Mouse (Mus musculus) G1E (cell line): ENCODE data around the gene Tet1. TPM values are rescaled to one million over a fixed set of nuclear protein-coding genes. Genes with fewer than 3 reads are reported as not detected.

ENCODE experiments used
- ATAC-seq: 2 replicates; pipeline ENCODE4 v1.8.0; 2016; ENCODE audit warnings: mild to moderate bottlenecking; ENCODE audit not compliant: insufficient number of reproducible peaks, poor library complexity, low FRiP score, severe bottlenecking; ENCODE audit errors: extremely low read depth
- DNase-seq: peaks from one replicate; pipeline ENCODE4 v3.0.0; 2012; ENCODE audit warnings: low spot score
- H3K27me3 ChIP-seq: 2 replicates; pipeline ENCODE4 v1.6.1; 2012; ENCODE audit warnings: mild to moderate bottlenecking, low read length, inconsistent platforms; ENCODE audit not compliant: insufficient read depth
- H3K36me3 ChIP-seq: replicated peaks from 2 replicates; pipeline ENCODE3; 2012; ENCODE audit warnings: mild to moderate bottlenecking, inconsistent platforms
- H3K4me1 ChIP-seq: 2 replicates; pipeline ENCODE4 v1.6.1; 2012; ENCODE audit warnings: low read depth, low read length, inconsistent platforms, mixed read lengths; ENCODE audit not compliant: insufficient read depth
- H3K4me3 ChIP-seq: 2 replicates; pipeline ENCODE4 v1.5.1; 2012; ENCODE audit warnings: low read depth, mild to moderate bottlenecking, inconsistent platforms, low read length, moderate library complexity, mixed read lengths
- H3K9me3 ChIP-seq: replicated peaks from 2 replicates; pipeline ENCODE4 v1.6.1; 2012; ENCODE audit warnings: inconsistent platforms
- CTCF ChIP-seq: IDR thresholded peaks from 2 replicates; pipeline ENCODE4 v1.5.1; 2012; ENCODE audit warnings: low read depth, low read length, inconsistent platforms, mixed read lengths
- GATA1 ChIP-seq: IDR thresholded peaks from 2 replicates; pipeline ENCODE4 v1.6.1; 2012; ENCODE audit warnings: borderline replicate concordance, low read length, inconsistent platforms, mixed read lengths
- GATA2 ChIP-seq: IDR thresholded peaks from 2 replicates; pipeline ENCODE4 v1.6.1; 2012; ENCODE audit warnings: low read depth, low read length, inconsistent platforms, borderline replicate concordance
- POLR2AphosphoS5 ChIP-seq: IDR thresholded peaks from 2 replicates; pipeline ENCODE4 v1.6.1; 2012; ENCODE audit warnings: low read depth, low read length, inconsistent platforms; ENCODE audit not compliant: insufficient replicate concordance
- TAL1 ChIP-seq: conservative IDR thresholded peaks from 2 replicates; pipeline ENCODE4 v1.6.1; 2012; ENCODE audit warnings: low read depth, low read length, inconsistent platforms, mixed read lengths
- polyA plus RNA-seq: library from polyadenylated mRNA; stranded (reverse); fragments of >175 nt; gene quantifications from 2 replicates; pipeline ENCODE4 v1.2.3, GENCODE M21; 2012
- total RNA-seq, 2 experiments: library from RNA; stranded (forward) in 1 of 2; stranded (reverse) in 1 of 2; fragments of 200-1000 nt in 1 of 2; fragments of >200 nt in 1 of 2; fragmentation: Nextera tagmentation in 1 of 2; gene quantifications; 2 replicates each; pipeline ENCODE4 v1.2.3; 2014 to 2017

Gene Tet1
- total and polyA plus RNA-seq, 3 experiments, result 0.44 TPM; not detected in 2

DNA sequence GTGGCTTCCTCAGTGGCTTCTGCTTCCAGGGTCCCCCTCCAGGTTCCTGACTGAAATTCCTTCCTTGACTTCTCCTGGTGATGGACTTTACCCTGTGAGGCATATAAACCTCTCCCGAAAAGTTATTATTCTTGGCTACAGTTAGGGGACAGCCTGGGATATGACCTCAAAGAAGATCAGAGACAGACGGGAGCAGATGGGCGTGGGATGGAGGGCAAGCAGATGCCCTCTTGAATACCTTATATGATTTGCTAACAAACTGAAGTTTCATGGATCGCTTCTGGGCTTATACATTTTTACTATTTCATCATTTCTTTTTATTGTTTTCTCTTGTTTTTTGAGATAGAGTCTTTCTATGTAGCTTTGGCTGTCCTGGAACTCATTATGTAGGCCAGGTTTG, 33.2 kb downstream of the Tet1 start:
- TF ChIP-seq CTCF (no peak), TAL1 (no peak), GATA2 (no peak), POLR2AphosphoS5 (no peak), GATA1 (no peak)
- no peaks in the 10 kb centered on the region for H3K36me3 ChIP-seq
- no peak overlapping the region for H3K4me3 ChIP-seq
- H3K27me3 ChIP-seq, result no peaks in the 10 kb centered on the region
- no peaks in the 10 kb centered on the region for H3K4me1 ChIP-seq
- DNase-seq (no peak), ATAC-seq (no peak)
- H3K9me3 ChIP-seq, result no peaks in the 10 kb centered on the region

DNA sequence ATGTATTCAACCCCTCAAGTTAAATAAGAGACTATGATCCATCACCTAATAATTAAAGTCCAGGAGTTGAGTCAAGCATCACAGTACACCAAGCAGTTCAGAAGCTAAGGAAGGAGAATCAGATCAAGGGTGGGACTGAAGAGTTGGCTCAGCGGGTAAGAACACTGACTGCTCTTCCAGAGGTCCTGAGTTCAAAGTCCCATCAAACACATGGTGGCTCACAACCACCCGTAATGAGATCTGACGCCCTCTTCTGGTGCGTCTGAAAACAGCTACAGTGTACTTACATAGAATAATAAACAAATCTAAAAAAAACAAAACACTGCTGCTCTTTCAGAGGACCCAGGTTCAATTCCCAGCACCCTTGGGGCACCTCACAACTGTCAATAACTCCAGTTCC, 34.0 kb downstream of the Tet1 start:
- Histone ChIP-seq H3K9me3 (no peaks in the 10 kb centered on the region), H3K36me3 (no peaks in the 10 kb centered on the region), H3K4me1 (no peaks in the 10 kb centered on the region), H3K27me3 (no peaks in the 10 kb centered on the region), H3K4me3 (no peak overlapping the region)
- ATAC-seq (no peak), DNase-seq (no peak)
- TF ChIP-seq GATA1, result no peak
- TF ChIP-seq TAL1, result no peak
- TF ChIP-seq POLR2AphosphoS5, result no peak
- TF ChIP-seq GATA2, result no peak

DNA sequence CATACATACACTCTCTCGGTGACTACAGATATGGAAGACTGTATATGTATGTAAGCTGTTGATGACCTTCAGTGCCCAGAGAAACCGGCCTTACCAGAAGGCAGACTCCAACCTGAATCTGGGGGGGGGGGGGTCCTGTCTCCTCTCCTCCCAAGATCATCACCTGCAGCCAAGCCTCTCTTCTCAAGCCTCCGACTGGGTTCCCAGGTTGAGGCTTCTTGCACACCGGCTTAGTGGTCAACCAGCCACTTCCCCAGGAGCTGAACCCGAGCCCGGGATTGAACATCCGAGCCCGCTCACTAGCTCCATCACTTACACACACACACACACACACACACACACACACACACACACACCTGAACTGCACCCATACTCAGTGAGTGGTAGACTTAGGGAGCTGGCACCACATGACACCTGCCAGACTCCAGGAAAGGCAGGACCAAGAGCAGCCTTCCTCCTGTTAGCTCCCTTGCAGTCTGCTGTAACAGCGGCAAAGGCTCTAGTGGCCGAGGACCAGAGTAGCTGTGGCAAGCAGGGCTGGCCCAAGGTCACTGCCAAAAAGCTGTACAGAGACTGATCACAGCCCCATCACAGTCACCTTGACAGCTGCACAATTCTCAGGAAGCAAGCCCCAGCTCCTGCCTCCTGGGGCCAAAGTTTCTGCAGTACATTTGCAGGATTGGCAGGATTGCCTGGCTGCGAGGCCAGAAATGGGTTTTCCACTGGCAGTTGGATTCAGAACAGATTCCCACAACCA, 42.6 kb downstream of the Tet1 start:
- ATAC-seq, result no peak
- Histone ChIP-seq H3K4me1 (no peaks in the 10 kb centered on the region), H3K27me3 (peaks cover 19% of the 10 kb centered on the region), H3K4me3 (no peak overlapping the region), H3K9me3 (no peaks in the 10 kb centered on the region), H3K36me3 (no peaks in the 10 kb centered on the region)
- TF ChIP-seq CTCF (no peak), TAL1 (no peak), POLR2AphosphoS5 (no peak), GATA1 (no peak), GATA2 (no peak)
- DNase-seq, result no peak

DNA sequence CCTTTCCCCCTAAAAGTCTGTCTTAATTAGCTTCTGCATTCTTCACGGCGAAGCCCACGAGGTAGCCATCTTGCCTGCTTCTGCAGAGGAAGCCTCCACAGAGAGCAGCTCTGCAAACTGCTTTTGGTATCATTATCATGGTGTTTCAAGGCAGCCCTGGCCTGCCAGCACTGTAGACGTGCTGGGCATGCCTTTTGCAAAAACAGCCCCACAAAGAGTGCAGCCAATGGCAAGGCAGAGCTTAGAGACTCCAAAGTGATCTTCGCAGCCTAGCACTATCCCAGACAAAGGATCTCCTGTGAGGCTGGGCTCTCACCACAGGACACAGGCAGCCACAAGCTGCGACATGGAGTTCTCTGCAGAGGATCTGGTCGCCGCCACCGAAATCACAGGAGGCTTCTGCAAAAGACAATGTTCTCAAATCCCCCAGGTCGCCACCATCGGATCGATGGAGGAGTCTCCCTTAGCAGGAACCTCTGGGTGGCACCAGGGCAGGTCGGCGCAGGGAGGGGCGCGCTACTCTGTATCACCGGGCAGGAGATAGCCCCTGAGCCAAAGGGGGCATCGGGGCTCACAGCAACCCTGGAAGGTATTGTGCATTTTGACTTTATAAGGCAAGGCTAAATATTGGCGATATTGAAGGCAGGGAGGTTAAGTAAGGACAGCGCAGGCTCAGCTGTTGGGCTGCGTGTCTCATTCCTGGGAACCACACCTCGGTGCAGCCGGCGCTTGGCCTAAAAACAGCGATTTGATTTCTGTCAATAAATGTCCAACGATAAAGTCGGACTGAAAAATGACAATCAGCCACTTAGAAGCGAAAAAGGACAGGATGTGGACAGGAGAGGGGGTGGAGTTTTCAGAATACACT, 43.4 kb downstream of the Tet1 start:
- H3K4me3 ChIP-seq, result no peak overlapping the region
- no peaks in the 10 kb centered on the region for H3K4me1 ChIP-seq
- H3K9me3 ChIP-seq, result no peaks in the 10 kb centered on the region
- H3K27me3 ChIP-seq, result peaks cover 19% of the 10 kb centered on the region
- H3K36me3 ChIP-seq, result no peaks in the 10 kb centered on the region
- TF ChIP-seq GATA1, result no peak
- TF ChIP-seq POLR2AphosphoS5, result no peak
- no peak for TF ChIP-seq CTCF
- no peak for TF ChIP-seq GATA2
- TF ChIP-seq TAL1, result no peak
- ATAC-seq (no peak), DNase-seq (no peak)

DNA sequence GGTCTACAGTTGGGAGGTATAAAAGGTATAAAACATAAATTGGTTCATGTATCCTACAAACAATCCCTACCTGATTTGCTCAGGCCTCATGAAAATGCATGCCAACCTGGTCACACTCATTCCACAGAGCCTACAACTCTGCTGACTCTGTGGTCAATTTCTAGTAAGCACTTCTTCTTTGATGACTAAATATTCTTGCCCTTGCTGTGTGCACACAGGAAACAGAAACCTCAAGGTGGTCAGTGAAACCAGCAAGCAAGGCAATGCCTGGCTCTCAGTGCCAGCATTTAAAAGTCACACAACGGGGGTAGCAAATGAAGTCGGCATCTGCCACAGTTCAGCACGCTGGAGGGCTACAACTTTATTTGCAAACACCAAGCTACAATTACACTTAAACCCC, 45.2 kb downstream of the Tet1 start:
- Histone ChIP-seq H3K36me3 (no peaks in the 10 kb centered on the region), H3K9me3 (no peaks in the 10 kb centered on the region), H3K4me1 (no peaks in the 10 kb centered on the region), H3K27me3 (peaks cover 19% of the 10 kb centered on the region), H3K4me3 (no peak overlapping the region)
- no peak for DNase-seq
- TF ChIP-seq GATA2 (no peak), POLR2AphosphoS5 (no peak), TAL1 (no peak), GATA1 (no peak), CTCF (no peak)
- ATAC-seq, result no peak

DNA sequence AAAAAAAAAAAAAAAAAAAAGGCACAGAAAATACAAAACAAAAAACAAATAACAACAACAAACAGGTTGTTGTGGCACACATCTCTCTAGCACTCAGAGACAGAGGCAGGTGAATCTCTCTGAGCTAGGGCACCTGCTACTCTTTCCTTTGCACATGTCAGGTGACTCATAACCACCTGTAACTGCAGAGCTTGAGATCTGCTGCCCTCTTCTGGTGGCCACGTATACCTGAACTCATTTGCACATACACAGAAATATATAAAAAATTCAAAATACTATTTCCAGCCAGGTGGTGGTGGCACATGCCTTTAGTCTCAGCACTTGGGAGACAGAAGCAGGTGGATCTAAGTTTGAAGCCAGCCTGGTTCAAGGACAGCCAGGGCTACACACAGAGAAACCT, 46.4 kb downstream of the Tet1 start:
- no peak for TF ChIP-seq TAL1
- no peak for TF ChIP-seq POLR2AphosphoS5
- TF ChIP-seq GATA1, result no peak
- no peak for TF ChIP-seq GATA2
- no peak for TF ChIP-seq CTCF
- no peak overlapping the region for H3K4me3 ChIP-seq
- no peak for ATAC-seq
- no peaks in the 10 kb centered on the region for H3K4me1 ChIP-seq
- H3K9me3 ChIP-seq, result no peaks in the 10 kb centered on the region
- no peak for DNase-seq
- no peaks in the 10 kb centered on the region for H3K36me3 ChIP-seq
- H3K27me3 ChIP-seq, result peaks cover 19% of the 10 kb centered on the region
